Mouse (Mus musculus) lung, adult 2 months (tissue): ENCODE data around the gene Strip1. TPM values are rescaled to one million over a fixed set of nuclear protein-coding genes. Genes with fewer than 3 reads are reported as not detected.

Experiments used
- DNase-seq: peaks from one replicate; pipeline ENCODE4 v3.0.0; 2022
- H3K4me1 ChIP-seq: fragments of 200-500 bp; 2 replicates; pipeline ENCODE4 v1.6.1; 2011; ENCODE audit warnings: low read length; ENCODE audit not compliant: control insufficient read depth, insufficient read depth
- H3K4me3 ChIP-seq: fragments of 200-500 bp; replicated peaks from 2 replicates; pipeline ENCODE3; 2011; ENCODE audit warnings: low read depth, mild to moderate bottlenecking, control low read depth, low read length; ENCODE audit errors: extremely low read depth
- CTCF ChIP-seq: fragments of 200-500 bp; IDR thresholded peaks from 2 replicates; pipeline ENCODE4 v1.5.1; 2011; ENCODE audit warnings: mild to moderate bottlenecking, low read length, control low read depth; ENCODE audit not compliant: insufficient read depth
- POLR2A ChIP-seq: fragments of 200-500 bp; IDR thresholded peaks from 2 replicates; pipeline ENCODE4 v1.6.1; 2011; ENCODE audit warnings: low read depth, mild to moderate bottlenecking, control low read depth, low read length, borderline replicate concordance; ENCODE audit errors: extremely low read depth
- WGBS: fragments of 180-500 bp; shearing (Covaris S2); methylation state at CpG from one replicate; pipeline ENCODE4 v1.1.7; 2018; 5-methylcytosine and 5-hydroxymethylcytosine counted together
- polyA plus RNA-seq: library from polyadenylated mRNA; depleted of rRNA; stranded (reverse); fragments of >200 nt; gene quantifications from 2 replicates; pipeline ENCODE4 v1.2.3, GENCODE M21; 2012

Strip1 gene
- polyA plus RNA-seq, 1 experiment = 43.6 TPM

- 1% methylated on average over 47 of the region's 48 CpGs for WGBS
- DNase-seq = peak; percentile 45
- Histone ChIP-seq H3K4me1 (peaks cover 4% of the 10 kb centered on the region; the same call in 1 of the 2 replicates), H3K4me3 (peak within 1 kb of the TSS; percentile 84)
- TF ChIP-seq POLR2A = no peak
These were observed 592 bp downstream of the Strip1 start, which contains the start of gene Gm10961 for GRCm38 (mm10) chr3:107630682-107631522. TSS of gene Gm10961 (plus strand) at chr3:107631322.

- DNase-seq = no peak
- Histone ChIP-seq H3K4me1 (peaks cover 4% of the 10 kb centered on the region; the same call in 1 of the 2 replicates), H3K4me3 (no peak overlapping the region)
- no peak for TF ChIP-seq CTCF
- TF ChIP-seq POLR2A = no peak
- WGBS = 91% methylated on average over 4 of the region's 4 CpGs
These were observed 2.1 kb downstream of the Strip1 start for GRCm38 (mm10) chr3:107629411-107629810.

GRCm38 (mm10) chr3:107628551-107628950 lies 2.9 kb downstream of the Strip1 start:
- WGBS = 92% methylated on average over 2 of the region's 2 CpGs
- DNase-seq = no peak

GRCm38 (mm10) chr3:107627641-107628040 lies 3.9 kb downstream of the Strip1 start:
- no peak for TF ChIP-seq CTCF
- TF ChIP-seq POLR2A = no peak
- H3K4me3 ChIP-seq = no peak overlapping the region
- no peak for DNase-seq
- peaks cover 4% of the 10 kb centered on the region; the same call in 1 of the 2 replicates for H3K4me1 ChIP-seq
- 96% methylated on average over 7 of the region's 7 CpGs for WGBS

More at GRCm38 (mm10) chr3:107628551-107628950, 2.9 kb downstream of the Strip1 start:
- Histone ChIP-seq H3K4me3 (no peak overlapping the region), H3K4me1 (peaks cover 4% of the 10 kb centered on the region; the same call in 1 of the 2 replicates)
- TF ChIP-seq CTCF (no peak), POLR2A (no peak)

- no peak for DNase-seq
- TF ChIP-seq CTCF (no peak), POLR2A (no peak)
- WGBS = 96% methylated on average over 8 of the region's 8 CpGs
- no peak overlapping the region for H3K4me3 ChIP-seq
- peaks cover 4% of the 10 kb centered on the region; the same call in 1 of the 2 replicates for H3K4me1 ChIP-seq
These were observed 4.7 kb downstream of the Strip1 start for GRCm38 (mm10) chr3:107626751-107627150.

- no peak overlapping the region for H3K4me3 ChIP-seq
- peaks cover 1% of the 10 kb centered on the region; the same call in 1 of the 2 replicates for H3K4me1 ChIP-seq
- WGBS = 95% methylated on average over 8 of the region's 8 CpGs
- TF ChIP-seq CTCF = no peak
- no peak for TF ChIP-seq POLR2A
- no peak for DNase-seq
These were observed 6.0 kb downstream of the Strip1 start for GRCm38 (mm10) chr3:107625536-107625935.

- TF ChIP-seq CTCF = no peak
- TF ChIP-seq POLR2A = no peak
- WGBS = 97% methylated on average over 8 of the region's 8 CpGs
- no peak for DNase-seq
- no peaks in the 10 kb centered on the region for H3K4me1 ChIP-seq
- H3K4me3 ChIP-seq = no peak overlapping the region
These were observed 7.1 kb downstream of the Strip1 start for GRCm38 (mm10) chr3:107624424-107624823.

- H3K4me1 ChIP-seq = no peaks in the 10 kb centered on the region
- WGBS = 94% methylated on average over 7 of the region's 7 CpGs
- no peak for DNase-seq
- H3K4me3 ChIP-seq = no peak overlapping the region
- TF ChIP-seq CTCF (no peak), POLR2A (no peak)
These were observed 9.0 kb downstream of the Strip1 start for GRCm38 (mm10) chr3:107622537-107622936.

GRCm38 (mm10) chr3:107621286-107622075 lies 10.0 kb downstream of the Strip1 start:
- 91% methylated on average over 21 of the region's 21 CpGs for WGBS
- TF ChIP-seq CTCF (no peak), POLR2A (no peak)
- Histone ChIP-seq H3K4me1 (no peaks in the 10 kb centered on the region), H3K4me3 (no peak overlapping the region)
- DNase-seq = no peak

- WGBS = 83% methylated on average over 6 of the region's 6 CpGs
- Histone ChIP-seq H3K4me1 (no peaks in the 10 kb centered on the region), H3K4me3 (no peak overlapping the region)
- no peak for DNase-seq
- TF ChIP-seq CTCF = no peak
- no peak for TF ChIP-seq POLR2A
These were observed 11.6 kb downstream of the Strip1 start for GRCm38 (mm10) chr3:107619911-107620310.
